Mouse (Mus musculus) megakaryocyte, embryonic 14.5 days (primary cell): ENCODE measurements around the gene Fam83g.

Experiments
- FLI1 ChIP-seq: IDR thresholded peaks from 2 replicates; pipeline ENCODE4 v1.6.1; 2012; ENCODE audit warnings: low read length, inconsistent platforms, mixed read lengths
- GATA1 ChIP-seq: IDR thresholded peaks from 3 replicates; pipeline ENCODE4 v1.6.1; 2012; ENCODE audit warnings: mixed read lengths, low read length, inconsistent platforms, borderline replicate concordance

DNA sequence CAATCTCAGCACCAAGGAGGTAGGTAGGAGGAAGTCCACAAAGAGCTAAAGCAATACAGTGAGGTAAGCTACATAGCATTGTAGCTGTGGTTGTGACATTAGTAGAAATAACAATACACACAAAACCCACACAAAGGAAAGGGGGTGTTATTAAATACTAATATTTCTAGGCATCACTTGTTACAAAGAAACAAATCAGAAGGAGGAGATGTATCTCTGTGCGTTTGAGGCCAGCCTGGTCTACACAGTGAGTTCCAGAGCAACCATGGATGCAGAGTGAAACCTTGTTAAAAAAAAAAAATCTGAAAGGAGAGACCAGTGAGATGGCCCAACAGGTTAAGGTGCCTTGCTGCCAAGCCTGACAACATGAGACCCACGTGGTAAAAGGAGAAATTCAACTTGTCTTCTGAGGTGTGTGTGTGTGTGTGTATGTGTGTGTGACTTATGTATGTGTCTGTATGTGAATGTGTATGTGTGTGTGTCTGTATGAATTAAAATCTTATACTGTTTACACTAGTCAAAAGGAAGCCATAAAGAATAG, 37.3 kb upstream of the Fam83g start:
- TF ChIP-seq GATA1 (no peak), FLI1 (no peak)
